Mouse (Mus musculus) lung, postnatal 0 days (tissue): ENCODE measurements around the gene Pik3r6.

Source experiments
- CTCF ChIP-seq: IDR thresholded peaks from 2 replicates; pipeline ENCODE4 v1.5.1; 2016; ENCODE audit warnings: antibody characterized with exemption, mild to moderate bottlenecking
- EP300 ChIP-seq: IDR thresholded peaks from 2 replicates; pipeline ENCODE4 v1.6.1; 2016; ENCODE audit warnings: antibody characterized with exemption, mild to moderate bottlenecking, control low read depth

DNA sequence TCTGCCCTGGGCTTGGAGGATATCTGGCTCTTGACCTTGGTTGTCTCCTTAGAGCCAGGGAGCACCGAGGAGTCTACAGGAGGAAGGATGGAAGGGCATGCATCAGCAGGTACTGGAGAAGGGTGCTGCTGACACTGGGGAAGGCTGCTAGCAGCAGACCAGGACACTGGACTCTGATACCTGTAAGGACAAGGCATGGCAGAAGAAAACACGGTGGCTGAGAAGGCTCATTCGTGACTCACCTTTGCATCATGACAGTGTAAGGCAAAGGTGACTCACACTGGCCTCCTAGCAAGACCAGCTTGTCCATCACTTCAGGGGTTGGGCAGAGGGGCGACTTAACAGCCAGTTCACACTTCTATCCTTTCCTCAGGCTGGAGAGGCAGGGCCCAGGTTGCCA is 33.9 kb upstream of the Pik3r6 start:
- no peak for TF ChIP-seq EP300
- TF ChIP-seq CTCF, result no peak
